Mouse (Mus musculus): Measurements from ENCODE around the gene Olfr654.

Olfr654 gene

DNA sequence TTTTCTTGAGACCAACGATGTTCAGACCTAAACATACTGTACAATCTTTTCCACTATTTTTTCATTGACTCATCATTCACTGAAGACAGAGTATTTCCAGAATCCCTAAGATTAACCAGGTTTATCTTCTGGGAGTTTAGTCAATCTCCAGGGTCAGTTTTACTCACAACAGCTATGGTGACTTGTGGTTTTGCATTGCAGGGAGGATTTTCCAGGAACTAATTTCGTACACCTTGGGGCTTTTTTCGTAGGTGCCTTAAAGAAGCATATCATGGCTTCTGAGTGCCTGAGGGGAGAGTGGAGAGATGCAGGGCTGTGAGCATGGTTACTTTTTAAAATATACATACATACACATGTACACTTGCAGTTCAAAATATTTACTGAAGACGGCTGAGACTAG, at the start of gene Olfr654:
Olfr654 (plus strand) TSS at position 301 of the 400 bp plus-strand sequence.
- ChIA-PET CTCF (no interaction called here), POLR2A (no interaction called here)

- CTCF ChIA-PET = interaction anchor here in 1 of 4 experiments (0.6 kb wide), 1 partner anchor 247 kb away, joined by 3 read pairs; no protein-coding TSS in a partner anchor
- POLR2A ChIA-PET = no interaction called here
Measured at GRCm38 (mm10) chr7:104549833-104550232, 37.0 kb upstream of the Olfr654 start, which contains the start of gene Olfr651. TSS of gene Olfr651 (plus strand) at chr7:104550133.

DNA sequence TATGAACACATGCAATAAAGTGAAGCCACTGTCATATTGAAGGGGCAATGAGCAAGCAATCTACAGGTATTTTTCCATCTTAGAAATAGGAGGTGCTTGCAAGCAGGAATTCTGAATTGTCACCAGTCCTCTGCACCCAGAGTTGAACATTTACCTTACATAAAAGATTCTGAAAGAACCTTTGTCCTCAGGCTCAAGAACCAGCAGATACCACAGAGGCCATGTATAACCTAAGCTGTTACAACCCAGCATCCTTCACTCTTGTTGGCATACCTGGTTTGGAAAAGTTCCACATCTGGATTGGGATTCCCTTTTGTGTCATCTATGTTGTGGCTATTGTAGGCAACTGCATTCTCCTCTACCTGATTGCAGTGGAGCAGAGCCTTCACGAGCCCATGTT, 34.1 kb upstream of the Olfr654 start:
- ChIA-PET POLR2A (no interaction called here), CTCF (no interaction called here)

DNA sequence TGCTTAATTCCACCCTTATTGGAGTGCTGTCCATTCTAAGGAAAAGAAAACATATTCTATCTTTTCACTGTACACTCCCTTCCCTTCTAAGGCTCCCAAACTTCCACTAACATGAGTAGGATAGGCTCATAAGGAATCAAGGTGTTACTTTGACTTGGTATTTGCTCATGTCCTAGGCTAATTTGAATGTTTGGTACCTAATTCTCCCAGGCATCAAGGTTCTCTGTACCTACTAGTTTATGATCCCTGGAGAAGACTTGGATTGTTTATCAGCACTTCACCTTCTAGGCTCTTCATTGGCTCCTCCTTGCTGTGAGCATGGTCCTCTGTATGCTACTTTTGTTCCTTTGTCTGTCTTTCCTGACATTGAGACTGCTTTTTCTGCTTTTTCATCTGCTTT, 26.2 kb upstream of the Olfr654 start, which contains the start of gene Olfr652:
Olfr652 (plus strand) TSS at position 301 of the 400 bp plus-strand sequence.
- ChIA-PET CTCF (no interaction called here), POLR2A (no interaction called here)

DNA sequence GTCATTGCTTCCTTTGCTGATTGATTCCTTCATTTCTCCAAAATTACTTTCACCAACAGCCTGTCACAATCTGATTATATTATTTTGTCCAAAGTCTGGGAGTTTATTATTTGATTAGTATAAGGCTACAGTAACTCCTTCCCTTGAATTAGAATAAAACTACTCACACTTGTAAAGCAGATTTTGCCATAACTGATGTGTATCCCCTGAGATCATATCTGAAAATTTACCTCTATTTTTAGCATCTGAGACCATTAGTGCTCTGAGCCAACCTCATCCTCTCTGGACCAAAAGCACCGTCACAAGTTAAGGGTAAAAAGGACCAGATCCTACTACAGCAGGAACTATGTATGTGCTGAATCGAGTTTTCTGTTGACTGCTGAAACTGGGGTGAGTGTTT, 9.8 kb upstream of the Olfr654 start, which contains the start of gene Olfr653:
Olfr653 (plus strand) TSS at position 301 of the 400 bp plus-strand sequence.
- ChIA-PET POLR2A (no interaction called here), CTCF (no interaction called here)

- ChIA-PET POLR2A (no interaction called here), CTCF (no interaction called here)
Measured at GRCm38 (mm10) chr7:104580846-104581245, 6.0 kb upstream of the Olfr654 start.

- ChIA-PET CTCF (no interaction called here), POLR2A (no interaction called here)
Measured at GRCm38 (mm10) chr7:104581429-104581828, 5.4 kb upstream of the Olfr654 start.

DNA sequence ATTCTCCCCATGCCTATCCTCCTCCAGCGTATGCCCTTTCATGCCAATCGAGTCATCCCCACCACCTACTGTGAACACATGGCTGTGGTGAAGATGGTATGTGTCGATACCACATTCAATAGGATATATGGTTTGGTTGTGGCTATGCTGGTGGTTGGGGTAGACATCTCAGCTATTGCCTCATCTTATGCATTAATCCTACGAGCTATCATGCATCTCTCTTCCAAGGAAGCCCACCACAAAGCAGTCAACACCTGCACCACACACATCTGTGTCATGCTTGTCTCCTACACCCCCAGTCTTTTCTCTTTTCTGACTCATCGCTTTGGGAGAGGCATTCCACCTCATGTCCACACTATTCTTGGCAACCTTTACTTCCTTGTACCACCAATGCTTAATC, 1.4 kb downstream of the Olfr654 start:
- CTCF ChIA-PET = no interaction called here
- POLR2A ChIA-PET = interaction anchor here in 1 of 4 experiments (0.9 kb wide), 1 partner anchor 812 kb away, joined by 7 read pairs; the partner anchor contains the start of gene Fam160a2

GRCm38 (mm10) chr7:104601679-104602078, 14.9 kb downstream of the Olfr654 start, which contains the start of gene Olfr655:
TSS of gene Olfr655 (minus strand) at chr7:104601779.
- ChIA-PET CTCF (no interaction called here), POLR2A (no interaction called here)

- POLR2A ChIA-PET = no interaction called here
Measured at GRCm38 (mm10) chr7:104603173-104603572, 16.3 kb downstream of the Olfr654 start.

DNA sequence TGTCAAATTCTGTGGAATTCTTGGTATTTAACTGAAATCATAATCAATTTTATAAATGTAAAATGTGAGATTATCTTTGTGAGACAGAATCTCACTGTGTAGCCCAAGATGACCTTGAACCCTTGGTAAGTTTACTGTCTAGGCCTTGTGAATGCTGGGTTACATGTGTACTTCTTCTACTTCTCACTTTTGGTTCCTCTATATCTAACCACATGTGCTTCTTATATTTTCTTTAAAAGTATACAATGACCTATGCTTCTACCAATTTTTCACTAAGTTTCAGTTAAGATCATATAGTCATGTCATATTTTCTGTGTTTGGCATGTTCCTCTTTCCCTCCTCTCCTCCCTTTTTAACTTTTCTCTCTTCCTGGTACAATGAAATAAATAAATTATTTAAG, 17.9 kb downstream of the Olfr654 start:
- CTCF ChIA-PET = no interaction called here
- POLR2A ChIA-PET = no interaction called here

More at GRCm38 (mm10) chr7:104603173-104603572, 16.3 kb downstream of the Olfr654 start:
- CTCF ChIA-PET = interaction anchor here in 1 of 4 experiments (0.6 kb wide), 1 partner anchor 519 kb away, joined by 4 read pairs; no protein-coding TSS in a partner anchor

DNA sequence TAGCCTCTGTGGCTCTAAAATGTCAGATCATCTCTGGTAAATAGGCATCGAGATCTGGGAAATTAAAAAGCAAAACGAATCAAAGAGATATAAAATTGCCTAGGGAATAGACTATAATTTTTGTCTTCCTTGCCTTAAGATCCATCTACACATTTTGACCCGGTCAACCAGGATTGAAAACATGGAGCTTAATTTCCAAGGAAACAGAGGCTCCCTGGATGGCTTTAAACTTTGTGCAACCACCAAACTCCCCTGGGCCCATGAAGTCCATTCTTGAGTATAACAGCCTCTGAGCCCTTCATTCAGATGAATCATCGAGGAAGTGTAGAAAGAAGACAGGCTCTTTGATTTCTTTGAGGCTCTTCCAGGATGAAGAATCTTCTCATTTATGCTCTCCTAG, 26.8 kb downstream of the Olfr654 start, which contains the start of gene Olfr656:
Olfr656 (plus strand) TSS at position 301 of the 400 bp plus-strand sequence.
- POLR2A ChIA-PET = no interaction called here
- CTCF ChIA-PET = no interaction called here

DNA sequence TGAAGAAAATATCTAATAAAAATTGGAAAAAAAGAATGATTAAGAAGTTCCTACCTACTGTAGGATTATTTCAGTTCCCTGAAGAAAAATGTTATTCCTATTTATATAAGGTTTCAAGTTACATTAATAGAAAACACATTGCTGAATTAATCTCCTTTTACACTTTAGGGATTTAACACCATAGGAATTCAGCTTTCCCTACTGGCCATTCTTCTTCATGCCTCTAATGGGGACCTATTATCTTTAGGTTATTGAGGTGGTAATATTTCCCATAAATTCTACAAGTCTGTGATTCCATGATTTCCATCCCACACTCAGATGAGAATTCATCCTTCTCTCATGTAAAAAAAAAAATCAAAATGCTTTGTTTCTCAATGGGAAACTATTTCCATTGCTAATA, 37.7 kb downstream of the Olfr654 start, which contains the start of gene Olfr657:
Olfr657 (plus strand) TSS at position 301 of the 400 bp plus-strand sequence.
- POLR2A ChIA-PET = no interaction called here
- CTCF ChIA-PET = no interaction called here

Measured in embryonic stem cell, embryonic (primary cell).